Mouse (Mus musculus) hindbrain, embryonic 15.5 days (tissue): ENCODE results near the gene Fbxw9. TPM values are rescaled to one million over a fixed set of nuclear protein-coding genes. Genes with fewer than 3 reads are reported as not detected.
A peak's percentile ranks its signal among the peaks of the same experiment; 100 is the strongest.

Experiments used
- ATAC-seq: fragments of 200-750 bp; cut with Nextera tagmentation; 2 replicates; pipeline ENCODE4 v1.8.0; 2017; ENCODE audit warnings: low read depth, moderate number of reproducible peaks, moderate TSS enrichment; ENCODE audit not compliant: low FRiP score
- H3K27ac ChIP-seq: fragments of 300-500 bp; sonication (generic); replicated peaks from 2 replicates; pipeline ENCODE4 v1.5.1; 2015; ENCODE audit warnings: mild to moderate bottlenecking, inconsistent platforms
- H3K27me3 ChIP-seq: fragments of 300-500 bp; sonication (generic); 2 replicates; pipeline ENCODE4 v1.6.1; 2015; ENCODE audit warnings: control low read depth, inconsistent platforms
- H3K36me3 ChIP-seq: fragments of 300-500 bp; sonication (generic); 2 replicates; pipeline ENCODE4 v1.6.1; 2015; ENCODE audit warnings: control low read depth, inconsistent platforms
- H3K4me1 ChIP-seq: fragments of 300-500 bp; sonication (generic); replicated peaks from 2 replicates; pipeline ENCODE4 v1.6.1; 2015; ENCODE audit warnings: control low read depth, inconsistent platforms
- H3K4me2 ChIP-seq: fragments of 300-500 bp; sonication (generic); 2 replicates; pipeline ENCODE4 v1.6.1; 2015; ENCODE audit warnings: moderate library complexity, mild to moderate bottlenecking, inconsistent platforms
- H3K4me3 ChIP-seq: fragments of 300-500 bp; sonication (generic); 2 replicates; pipeline ENCODE4 v1.5.1; 2015; ENCODE audit warnings: mild to moderate bottlenecking, inconsistent platforms
- H3K9ac ChIP-seq: fragments of 300-500 bp; sonication (generic); 2 replicates; pipeline ENCODE4 v1.6.1; 2015; ENCODE audit warnings: inconsistent platforms
- H3K9me3 ChIP-seq: fragments of 300-500 bp; sonication (generic); 2 replicates; pipeline ENCODE4 v1.6.1; 2016; ENCODE audit warnings: control low read depth, inconsistent platforms
- WGBS: fragments of 180-500 bp; shearing (Covaris S2); methylation state at CpG from one replicate; pipeline ENCODE4 v1.1.7; 2015; 5-methylcytosine and 5-hydroxymethylcytosine counted together
- polyA plus RNA-seq: library from polyadenylated mRNA; unstranded; fragments of >200 nt; fragmentation: Nextera tagmentation; extraction: Ambion mirVana; gene quantifications from 2 replicates; pipeline ENCODE4 v1.2.1, GENCODE M21; 2015

Gene Fbxw9
- polyA plus RNA-seq = 72.0 and 76.1 TPM in 2 replicates

- H3K27me3 ChIP-seq = no peaks in the 10 kb centered on the region
- H3K9ac ChIP-seq = peak within 1 kb of the TSS; percentile 92
- H3K9me3 ChIP-seq = no peaks in the 10 kb centered on the region
- H3K36me3 ChIP-seq = peaks cover 25% of the 10 kb centered on the region
- H3K4me2 ChIP-seq = peak within 1 kb of the TSS; percentile 77
- H3K4me3 ChIP-seq = peak within 1 kb of the TSS; percentile 97
- ATAC-seq = peak; percentile 92
- under 1% methylated on average over 52 of the region's 53 CpGs for WGBS
- peaks cover 26% of the 10 kb centered on the region for H3K4me1 ChIP-seq
- H3K27ac ChIP-seq = peak within 1 kb of the TSS; percentile 85
Observed at GRCm38 (mm10) chr8:85059879-85060616, at the start of gene Fbxw9. Gene Fbxw9, plus strand, starts transcription at chr8:85060055.

- Histone ChIP-seq H3K9me3 (no peaks in the 10 kb centered on the region), H3K9ac (no peak overlapping the region), H3K27me3 (peaks cover 42% of the 10 kb centered on the region), H3K27ac (no peak overlapping the region), H3K4me2 (no peak overlapping the region), H3K4me1 (peaks cover 7% of the 10 kb centered on the region), H3K36me3 (no peaks in the 10 kb centered on the region), H3K4me3 (no peak overlapping the region)
- WGBS = 14% methylated on average over 28 of the region's 28 CpGs
- no peak for ATAC-seq
Observed at GRCm38 (mm10) chr8:85011242-85011641, 48.6 kb upstream of the Fbxw9 start.

- H3K9me3 ChIP-seq = no peaks in the 10 kb centered on the region
- no peak overlapping the region for H3K27ac ChIP-seq
- H3K27me3 ChIP-seq = peaks cover 36% of the 10 kb centered on the region
- 7% methylated on average over 26 of the region's 26 CpGs for WGBS
- ATAC-seq = peak; percentile 73; the same call in 1 of the 2 replicates
- H3K9ac ChIP-seq = peak overlapping the region; percentile 56
- peaks cover 8% of the 10 kb centered on the region for H3K36me3 ChIP-seq
- H3K4me3 ChIP-seq = peak overlapping the region; percentile 41
- peaks cover 7% of the 10 kb centered on the region for H3K4me1 ChIP-seq
- H3K4me2 ChIP-seq = peak overlapping the region; percentile 84
Observed at GRCm38 (mm10) chr8:85013230-85013840, 46.5 kb upstream of the Fbxw9 start.

- WGBS = 60% methylated on average over 2 of the region's 2 CpGs
- H3K9me3 ChIP-seq = no peaks in the 10 kb centered on the region
- peak within 1 kb of the TSS; percentile 41 for H3K4me3 ChIP-seq
- peak within 1 kb of the TSS; percentile 56 for H3K9ac ChIP-seq
- peaks cover 14% of the 10 kb centered on the region for H3K36me3 ChIP-seq
- H3K4me1 ChIP-seq = peaks cover 7% of the 10 kb centered on the region
- peaks cover 33% of the 10 kb centered on the region for H3K27me3 ChIP-seq
- peak within 1 kb of the TSS; percentile 84 for H3K4me2 ChIP-seq
- ATAC-seq = no peak
- no peak within 1 kb of the TSS for H3K27ac ChIP-seq
Observed at GRCm38 (mm10) chr8:85014431-85014830, 45.4 kb upstream of the Fbxw9 start, which contains the start of gene Best2. Gene Best2, minus strand, starts transcription at chr8:85014531.

GRCm38 (mm10) chr8:85016724-85017123 is 43.1 kb upstream of the Fbxw9 start:
- no peak for ATAC-seq
- peaks cover 20% of the 10 kb centered on the region for H3K36me3 ChIP-seq
- peaks cover 18% of the 10 kb centered on the region for H3K27me3 ChIP-seq
- WGBS = 73% methylated on average over 10 of the region's 10 CpGs
- H3K9ac ChIP-seq = no peak overlapping the region
- H3K4me1 ChIP-seq = peaks cover 7% of the 10 kb centered on the region
- H3K9me3 ChIP-seq = no peaks in the 10 kb centered on the region
- H3K4me2 ChIP-seq = no peak overlapping the region
- H3K27ac ChIP-seq = no peak overlapping the region
- H3K4me3 ChIP-seq = no peak overlapping the region

- Histone ChIP-seq H3K27ac (no peak overlapping the region), H3K9ac (no peak overlapping the region), H3K36me3 (peaks cover 25% of the 10 kb centered on the region), H3K9me3 (no peaks in the 10 kb centered on the region), H3K4me3 (no peak overlapping the region), H3K27me3 (peaks cover 17% of the 10 kb centered on the region), H3K4me2 (no peak overlapping the region), H3K4me1 (peaks cover 7% of the 10 kb centered on the region)
- WGBS = 51% methylated on average over 5 of the region's 5 CpGs
- no peak for ATAC-seq
Observed at GRCm38 (mm10) chr8:85017209-85017608, 42.6 kb upstream of the Fbxw9 start.

- Histone ChIP-seq H3K9ac (no peak overlapping the region), H3K4me1 (peaks cover 23% of the 10 kb centered on the region), H3K27ac (no peak overlapping the region), H3K4me2 (no peak overlapping the region), H3K9me3 (no peaks in the 10 kb centered on the region), H3K36me3 (peaks cover 39% of the 10 kb centered on the region), H3K27me3 (no peaks in the 10 kb centered on the region), H3K4me3 (no peak overlapping the region)
- WGBS = 97% methylated on average over 3 of the region's 3 CpGs
- no peak for ATAC-seq
Observed at GRCm38 (mm10) chr8:85021514-85022055, 38.3 kb upstream of the Fbxw9 start.

GRCm38 (mm10) chr8:85023846-85024245 is 36.0 kb upstream of the Fbxw9 start:
- Histone ChIP-seq H3K27me3 (no peaks in the 10 kb centered on the region), H3K4me1 (peaks cover 36% of the 10 kb centered on the region), H3K4me3 (peak overlapping the region; percentile 98), H3K27ac (no peak overlapping the region), H3K36me3 (peaks cover 31% of the 10 kb centered on the region), H3K9ac (no peak overlapping the region), H3K4me2 (peak overlapping the region; percentile 90), H3K9me3 (no peaks in the 10 kb centered on the region)
- WGBS = 94% methylated on average over 3 of the region's 3 CpGs
- no peak for ATAC-seq

GRCm38 (mm10) chr8:85025098-85025932 is 34.5 kb upstream of the Fbxw9 start, which contains the start of gene Asna1:
Gene Asna1, minus strand, starts transcription at chr8:85025281.
- H3K27me3 ChIP-seq = no peaks in the 10 kb centered on the region
- peak within 1 kb of the TSS; percentile 79 for H3K9ac ChIP-seq
- no peaks in the 10 kb centered on the region for H3K9me3 ChIP-seq
- H3K4me3 ChIP-seq = peak within 1 kb of the TSS; percentile 98
- H3K36me3 ChIP-seq = peaks cover 28% of the 10 kb centered on the region
- peak within 1 kb of the TSS; percentile 77 for H3K27ac ChIP-seq
- ATAC-seq = peak; percentile 89
- peaks cover 41% of the 10 kb centered on the region for H3K4me1 ChIP-seq
- 6% methylated on average over 30 of the region's 30 CpGs for WGBS
- peak within 1 kb of the TSS; percentile 90 for H3K4me2 ChIP-seq

GRCm38 (mm10) chr8:85026670-85027515 is 33.0 kb upstream of the Fbxw9 start, which contains the start of gene Trir:
Gene Trir, plus strand, starts transcription at chr8:85026823.
- Histone ChIP-seq H3K27ac (peak within 1 kb of the TSS; percentile 94), H3K4me1 (peaks cover 41% of the 10 kb centered on the region), H3K27me3 (no peaks in the 10 kb centered on the region), H3K4me3 (peak within 1 kb of the TSS; percentile 98), H3K9me3 (no peaks in the 10 kb centered on the region), H3K36me3 (peaks cover 37% of the 10 kb centered on the region), H3K4me2 (peak within 1 kb of the TSS; percentile 90), H3K9ac (peak within 1 kb of the TSS; percentile 99)
- under 1% methylated on average over 68 of the region's 75 CpGs for WGBS
- peak; percentile 75 for ATAC-seq

- Histone ChIP-seq H3K27ac (peak overlapping the region; percentile 94), H3K36me3 (peaks cover 37% of the 10 kb centered on the region)
- 1% methylated on average over 13 of the region's 13 CpGs for WGBS
Observed at GRCm38 (mm10) chr8:85027516-85027855, 32.4 kb upstream of the Fbxw9 start.

More at GRCm38 (mm10) chr8:85027516-85027855, 32.4 kb upstream of the Fbxw9 start:
- H3K4me2 ChIP-seq = peak overlapping the region; percentile 90
- no peaks in the 10 kb centered on the region for H3K9me3 ChIP-seq
- H3K9ac ChIP-seq = peak overlapping the region; percentile 99
- ATAC-seq = no peak
- no peaks in the 10 kb centered on the region for H3K27me3 ChIP-seq
- H3K4me3 ChIP-seq = peak overlapping the region; percentile 98
- H3K4me1 ChIP-seq = peaks cover 41% of the 10 kb centered on the region
